Mouse (Mus musculus) heart, embryonic 13.5 days (tissue): ENCODE data around the gene Tmcc2. TPM values are rescaled to one million over a fixed set of nuclear protein-coding genes. Genes with fewer than 3 reads are reported as not detected.

Source experiments
- ATAC-seq: fragments of 200-750 bp; cut with Nextera tagmentation; 2 replicates; pipeline ENCODE4 v1.8.0; 2017; ENCODE audit warnings: moderate TSS enrichment; ENCODE audit not compliant: insufficient number of reproducible peaks, low FRiP score, low TSS enrichment; ENCODE audit errors: extremely low read depth
- H3K27ac ChIP-seq: fragments of 300-500 bp; sonication (generic); replicated peaks from 2 replicates; pipeline ENCODE4 v1.5.1; 2015; ENCODE audit warnings: moderate library complexity, mild to moderate bottlenecking, inconsistent platforms
- H3K27me3 ChIP-seq: fragments of 300-500 bp; sonication (generic); replicated peaks from 2 replicates; pipeline ENCODE4 v1.6.1; 2015; ENCODE audit warnings: mild to moderate bottlenecking, inconsistent platforms
- H3K36me3 ChIP-seq: fragments of 300-500 bp; sonication (generic); 2 replicates; pipeline ENCODE4 v1.6.1; 2015; ENCODE audit warnings: mild to moderate bottlenecking, inconsistent platforms
- H3K4me1 ChIP-seq: fragments of 300-500 bp; sonication (generic); 2 replicates; pipeline ENCODE4 v1.6.1; 2015; ENCODE audit warnings: inconsistent platforms
- H3K4me2 ChIP-seq: fragments of 300-500 bp; sonication (generic); 2 replicates; pipeline ENCODE4 v1.6.1; 2015; ENCODE audit warnings: inconsistent platforms, mild to moderate bottlenecking, moderate library complexity
- H3K4me3 ChIP-seq: fragments of 300-500 bp; sonication (generic); 2 replicates; pipeline ENCODE4 v1.5.1; 2015; ENCODE audit warnings: moderate library complexity, mild to moderate bottlenecking, inconsistent platforms
- H3K9ac ChIP-seq: fragments of 300-500 bp; sonication (generic); 2 replicates; pipeline ENCODE4 v1.6.1; 2015; ENCODE audit warnings: inconsistent platforms, mild to moderate bottlenecking, moderate library complexity
- H3K9me3 ChIP-seq: fragments of 300-500 bp; sonication (generic); 2 replicates; pipeline ENCODE4 v1.6.1; 2016; ENCODE audit warnings: inconsistent platforms
- whole genome bisulfite sequencing: fragments of 180-500 bp; shearing (Covaris S2); methylation state at CpG from one replicate; pipeline ENCODE4 v1.1.7; 2015; ENCODE audit warnings: mixed read lengths; 5-methylcytosine and 5-hydroxymethylcytosine counted together
- polyA plus RNA-seq: library from polyadenylated mRNA; unstranded; fragments of >200 nt; fragmentation: Nextera tagmentation; extraction: Ambion mirVana; gene quantifications from 2 replicates; pipeline ENCODE4 v1.2.1, GENCODE M21; 2015

Gene Tmcc2
- 31.5 and 35.8 TPM in 2 replicates for polyA plus RNA-seq

GRCm38 (mm10) chr1:132390691-132391579, at the start of gene Tmcc2:
Tmcc2 (minus strand) TSS chr1:132391281.
- H3K9me3 ChIP-seq = no peaks in the 10 kb centered on the region
- peak within 1 kb of the TSS; percentile 92 for H3K4me2 ChIP-seq
- peak within 1 kb of the TSS; percentile 81 for H3K4me3 ChIP-seq
- no peaks in the 10 kb centered on the region for H3K36me3 ChIP-seq
- H3K27ac ChIP-seq = peak within 1 kb of the TSS; percentile 77
- peak within 1 kb of the TSS; percentile 91 for H3K9ac ChIP-seq
- H3K27me3 ChIP-seq = peaks cover 5% of the 10 kb centered on the region; the same call in 1 of the 2 replicates
- peaks cover 45% of the 10 kb centered on the region for H3K4me1 ChIP-seq
- WGBS = 1% methylated on average over 50 of the region's 50 CpGs
- no peak for ATAC-seq

GRCm38 (mm10) chr1:132437389-132437788, 46.3 kb upstream of the Tmcc2 start:
- WGBS = 83% methylated on average over 5 of the region's 5 CpGs
- H3K9ac ChIP-seq = no peak overlapping the region
- no peak overlapping the region for H3K27ac ChIP-seq
- no peak overlapping the region for H3K4me2 ChIP-seq
- H3K4me3 ChIP-seq = no peak overlapping the region
- no peaks in the 10 kb centered on the region; the same call in 1 of the 2 replicates for H3K9me3 ChIP-seq
- no peak for ATAC-seq
- H3K36me3 ChIP-seq = peaks cover 65% of the 10 kb centered on the region
- H3K27me3 ChIP-seq = no peaks in the 10 kb centered on the region
- peaks cover 4% of the 10 kb centered on the region; the same call in 1 of the 2 replicates for H3K4me1 ChIP-seq

GRCm38 (mm10) chr1:132436960-132437359, 45.9 kb upstream of the Tmcc2 start:
- H3K4me3 ChIP-seq = no peak overlapping the region
- peaks cover 61% of the 10 kb centered on the region for H3K36me3 ChIP-seq
- ATAC-seq = no peak
- WGBS = 69% methylated on average over 1 of the region's 1 CpGs
- no peak overlapping the region for H3K4me2 ChIP-seq
- H3K9me3 ChIP-seq = no peaks in the 10 kb centered on the region; the same call in 1 of the 2 replicates
- H3K27me3 ChIP-seq = no peaks in the 10 kb centered on the region
- H3K27ac ChIP-seq = no peak overlapping the region
- H3K4me1 ChIP-seq = peaks cover 8% of the 10 kb centered on the region
- no peak overlapping the region for H3K9ac ChIP-seq

- H3K4me2 ChIP-seq = no peak overlapping the region
- ATAC-seq = no peak
Observed at GRCm38 (mm10) chr1:132436320-132436958, 45.4 kb upstream of the Tmcc2 start.

GRCm38 (mm10) chr1:132434032-132434431, 43.0 kb upstream of the Tmcc2 start:
- H3K4me3 ChIP-seq = no peak overlapping the region
- H3K9ac ChIP-seq = no peak overlapping the region
- H3K27me3 ChIP-seq = no peaks in the 10 kb centered on the region
- H3K4me1 ChIP-seq = peaks cover 16% of the 10 kb centered on the region
- H3K27ac ChIP-seq = no peak overlapping the region
- peaks cover 33% of the 10 kb centered on the region for H3K36me3 ChIP-seq
- no peaks in the 10 kb centered on the region for H3K9me3 ChIP-seq
- 88% methylated on average over 12 of the region's 12 CpGs for WGBS
- no peak overlapping the region for H3K4me2 ChIP-seq
- ATAC-seq = no peak

More at GRCm38 (mm10) chr1:132436320-132436958, 45.4 kb upstream of the Tmcc2 start:
- H3K27ac ChIP-seq = no peak overlapping the region
- H3K4me1 ChIP-seq = peaks cover 13% of the 10 kb centered on the region
- no peak overlapping the region for H3K9ac ChIP-seq
- H3K4me3 ChIP-seq = no peak overlapping the region
- peaks cover 55% of the 10 kb centered on the region for H3K36me3 ChIP-seq
- 71% methylated on average over 4 of the region's 4 CpGs for WGBS
- H3K9me3 ChIP-seq = no peaks in the 10 kb centered on the region; the same call in 1 of the 2 replicates
- no peaks in the 10 kb centered on the region for H3K27me3 ChIP-seq

- no peak overlapping the region for H3K9ac ChIP-seq
- 80% methylated on average over 5 of the region's 5 CpGs for WGBS
- H3K27me3 ChIP-seq = no peaks in the 10 kb centered on the region
- H3K27ac ChIP-seq = no peak overlapping the region
- no peak for ATAC-seq
- no peak overlapping the region for H3K4me3 ChIP-seq
- H3K4me1 ChIP-seq = peaks cover 16% of the 10 kb centered on the region
- no peak overlapping the region for H3K4me2 ChIP-seq
- H3K36me3 ChIP-seq = peaks cover 29% of the 10 kb centered on the region
- no peaks in the 10 kb centered on the region for H3K9me3 ChIP-seq
Observed at GRCm38 (mm10) chr1:132433349-132433748, 42.3 kb upstream of the Tmcc2 start.

GRCm38 (mm10) chr1:132431716-132432115, 40.6 kb upstream of the Tmcc2 start:
- 58% methylated on average over 9 of the region's 9 CpGs for WGBS
- Histone ChIP-seq H3K4me1 (peaks cover 16% of the 10 kb centered on the region), H3K4me2 (no peak overlapping the region), H3K4me3 (no peak overlapping the region), H3K36me3 (peaks cover 23% of the 10 kb centered on the region), H3K9me3 (no peaks in the 10 kb centered on the region), H3K27ac (no peak overlapping the region), H3K9ac (no peak overlapping the region), H3K27me3 (no peaks in the 10 kb centered on the region)
- ATAC-seq = no peak

- Histone ChIP-seq H3K4me1 (peaks cover 11% of the 10 kb centered on the region), H3K9me3 (no peaks in the 10 kb centered on the region), H3K4me2 (no peak overlapping the region), H3K9ac (no peak overlapping the region), H3K4me3 (no peak overlapping the region), H3K27ac (no peak overlapping the region), H3K27me3 (no peaks in the 10 kb centered on the region), H3K36me3 (peaks cover 19% of the 10 kb centered on the region)
- whole genome bisulfite sequencing = 82% methylated on average over 3 of the region's 3 CpGs
- no peak for ATAC-seq
Observed at GRCm38 (mm10) chr1:132430818-132431217, 39.7 kb upstream of the Tmcc2 start.

GRCm38 (mm10) chr1:132425600-132425999, 34.5 kb upstream of the Tmcc2 start:
- Histone ChIP-seq H3K4me1 (peaks cover 4% of the 10 kb centered on the region; the same call in 1 of the 2 replicates), H3K27me3 (no peaks in the 10 kb centered on the region), H3K27ac (no peak overlapping the region), H3K4me2 (no peak overlapping the region), H3K9ac (no peak overlapping the region), H3K4me3 (no peak overlapping the region), H3K9me3 (no peaks in the 10 kb centered on the region), H3K36me3 (peaks cover 7% of the 10 kb centered on the region)
- ATAC-seq = no peak

- Histone ChIP-seq H3K9me3 (no peaks in the 10 kb centered on the region), H3K36me3 (peaks cover 7% of the 10 kb centered on the region), H3K9ac (no peak overlapping the region), H3K27ac (no peak overlapping the region), H3K4me2 (no peak overlapping the region), H3K27me3 (no peaks in the 10 kb centered on the region), H3K4me3 (no peak overlapping the region), H3K4me1 (peaks cover 21% of the 10 kb centered on the region)
- 89% methylated on average over 5 of the region's 5 CpGs for WGBS
- ATAC-seq = no peak
Observed at GRCm38 (mm10) chr1:132422912-132423696, 32.0 kb upstream of the Tmcc2 start.

- peaks cover 5% of the 10 kb centered on the region for H3K36me3 ChIP-seq
- no peaks in the 10 kb centered on the region for H3K27me3 ChIP-seq
- no peak overlapping the region for H3K9ac ChIP-seq
- H3K4me2 ChIP-seq = no peak overlapping the region
- H3K9me3 ChIP-seq = no peaks in the 10 kb centered on the region
- 85% methylated on average over 7 of the region's 7 CpGs for WGBS
- ATAC-seq = no peak
- peaks cover 33% of the 10 kb centered on the region for H3K4me1 ChIP-seq
- no peak overlapping the region for H3K27ac ChIP-seq
- H3K4me3 ChIP-seq = no peak overlapping the region
Observed at GRCm38 (mm10) chr1:132420662-132421061, 29.6 kb upstream of the Tmcc2 start.
